Mouse (Mus musculus): ENCODE measurements around the gene Abhd17a. TPM values are rescaled to one million over a fixed set of nuclear protein-coding genes. Genes with fewer than 3 reads are reported as not detected.

The Abhd17a gene
- polyA plus RNA-seq, 1 experiment from 2014 or later, result 83.0 TPM

DNA sequence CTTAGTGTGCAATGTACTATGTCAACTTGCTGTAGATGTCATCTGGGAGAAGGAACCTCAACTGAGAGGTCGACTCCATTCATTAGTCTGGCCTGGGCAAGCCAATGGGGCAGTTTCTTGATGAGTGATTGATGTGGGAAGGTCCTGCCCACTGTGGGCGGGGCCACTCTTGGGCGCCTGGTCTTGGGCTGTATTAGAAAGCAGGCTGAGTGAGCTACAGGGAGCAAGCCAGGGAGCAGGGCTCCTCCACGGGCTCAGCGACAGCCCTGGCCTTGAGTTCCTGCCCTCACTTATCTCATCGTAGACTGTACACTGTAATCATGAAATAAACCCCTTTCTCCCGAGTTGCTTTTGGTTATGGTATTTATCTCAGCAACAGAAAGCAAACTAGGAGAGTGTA is 56.4 kb downstream of the Abhd17a start:
- H3K4me1 ChIP-seq, result peaks cover 8% of the 10 kb centered on the region
- H3K27me3 ChIP-seq, result peaks cover 60% of the 10 kb centered on the region
- no peak overlapping the region for H3K4me3 ChIP-seq
- no peak overlapping the region for H3K4me2 ChIP-seq (replicated peaks)
- no peak for ATAC-seq (ENCODE audit: low FRiP score, low read depth)
- no peak overlapping the region for H3K27ac ChIP-seq
- no peaks in the 10 kb centered on the region for H3K9me3 ChIP-seq
- no peaks in the 10 kb centered on the region for H3K36me3 ChIP-seq
- WGBS, result 17% methylated on average over 7 of the region's 7 CpGs
- H3K9ac ChIP-seq, result no peak overlapping the region

Small RNA genes within 50 kb of the gene (microRNA-seq; reads per million reads assigned to microRNA genes)
- not detected for gene Mir6912

Other genes with a start within 250 kb of the Abhd17a start
- 2.0 and 2.4 TPM in 2 replicates for gene Adamtsl5, start 241.9 kb downstream of the Abhd17a start, polyA plus RNA-seq (2015; fragmentation: Nextera tagmentation; extraction: Ambion mirVana)
- gene Plk5, start 233.9 kb downstream of the Abhd17a start, polyA plus RNA-seq (2015; fragmentation: Nextera tagmentation; extraction: Ambion mirVana), result 1.2 and 2.2 TPM in 2 replicates
- gene Mex3d, start 202.7 kb downstream of the Abhd17a start, polyA plus RNA-seq (2015; fragmentation: Nextera tagmentation; extraction: Ambion mirVana), result 9.2 and 9.5 TPM in 2 replicates
- 276 and 288 TPM in 2 replicates for gene Mbd3, start 190.8 kb downstream of the Abhd17a start, polyA plus RNA-seq (2015; fragmentation: Nextera tagmentation; extraction: Ambion mirVana)
- 443 and 459 TPM in 2 replicates for gene Uqcr11, start 183.5 kb downstream of the Abhd17a start, polyA plus RNA-seq (2015; fragmentation: Nextera tagmentation; extraction: Ambion mirVana)
- gene Tcf3, start 156.7 kb downstream of the Abhd17a start, polyA plus RNA-seq (2015; fragmentation: Nextera tagmentation; extraction: Ambion mirVana), result 153 and 157 TPM in 2 replicates
- not detected in 2 replicates for gene Onecut3, start 95.5 kb downstream of the Abhd17a start, polyA plus RNA-seq (2015; fragmentation: Nextera tagmentation; extraction: Ambion mirVana)
- gene Atp8b3, start 51.2 kb downstream of the Abhd17a start, polyA plus RNA-seq (2015; fragmentation: Nextera tagmentation; extraction: Ambion mirVana), result 0.29 and 0.33 TPM in 2 replicates
- gene Rexo1, start 28.8 kb downstream of the Abhd17a start, polyA plus RNA-seq (2015; fragmentation: Nextera tagmentation; extraction: Ambion mirVana), result 28.3 and 28.7 TPM in 2 replicates
- gene Klf16, start 13.0 kb downstream of the Abhd17a start, polyA plus RNA-seq (2015; fragmentation: Nextera tagmentation; extraction: Ambion mirVana), result 9.3 and 10.0 TPM in 2 replicates
- 83.9 and 92.0 TPM in 2 replicates for gene Scamp4, start 12.5 kb upstream of the Abhd17a start, polyA plus RNA-seq (2015; fragmentation: Nextera tagmentation; extraction: Ambion mirVana)
- gene Adat3, start 12.5 kb upstream of the Abhd17a start, polyA plus RNA-seq (2015; fragmentation: Nextera tagmentation; extraction: Ambion mirVana), result 7.6 and 8.8 TPM in 2 replicates
- gene Gm49322, start 15.7 kb upstream of the Abhd17a start, polyA plus RNA-seq (2015; fragmentation: Nextera tagmentation; extraction: Ambion mirVana), result 3.7 and 5.6 TPM in 2 replicates
- 148 and 159 TPM in 2 replicates for gene Csnk1g2, start 32.5 kb upstream of the Abhd17a start, polyA plus RNA-seq (2015; fragmentation: Nextera tagmentation; extraction: Ambion mirVana)
- 77.8 and 83.5 TPM in 2 replicates for gene Btbd2, start 66.7 kb upstream of the Abhd17a start, polyA plus RNA-seq (2015; fragmentation: Nextera tagmentation; extraction: Ambion mirVana)
- 86.1 and 87.8 TPM in 2 replicates for gene Mknk2, start 87.8 kb upstream of the Abhd17a start, polyA plus RNA-seq (2015; fragmentation: Nextera tagmentation; extraction: Ambion mirVana)
- gene Mob3a, start 111.6 kb upstream of the Abhd17a start, polyA plus RNA-seq (2015; fragmentation: Nextera tagmentation; extraction: Ambion mirVana), result 55.3 and 55.7 TPM in 2 replicates
- 24.2 and 25.6 TPM in 2 replicates for gene Izumo4, start 111.8 kb upstream of the Abhd17a start, polyA plus RNA-seq (2015; fragmentation: Nextera tagmentation; extraction: Ambion mirVana)
- gene Ap3d1, start 151.9 kb upstream of the Abhd17a start, polyA plus RNA-seq (2015; fragmentation: Nextera tagmentation; extraction: Ambion mirVana), result 74.5 and 80.0 TPM in 2 replicates
- 19.2 and 20.2 TPM in 2 replicates for gene Dot1l, start 164.9 kb upstream of the Abhd17a start, polyA plus RNA-seq (2015; fragmentation: Nextera tagmentation; extraction: Ambion mirVana)
- 73.0 and 77.4 TPM in 2 replicates for gene Sf3a2, start 207.9 kb upstream of the Abhd17a start, polyA plus RNA-seq (2015; fragmentation: Nextera tagmentation; extraction: Ambion mirVana)
- 127 and 128 TPM in 2 replicates for gene Plekhj1, start 208.3 kb upstream of the Abhd17a start, polyA plus RNA-seq (2015; fragmentation: Nextera tagmentation; extraction: Ambion mirVana)
- not detected in 2 replicates for gene Amh, start 214.9 kb upstream of the Abhd17a start, polyA plus RNA-seq (2015; fragmentation: Nextera tagmentation; extraction: Ambion mirVana)
- 4.5 and 5.2 TPM in 2 replicates for gene Jsrp1, start 223.2 kb upstream of the Abhd17a start, polyA plus RNA-seq (2015; fragmentation: Nextera tagmentation; extraction: Ambion mirVana)
- 1,885 and 1,910 TPM in 2 replicates for gene Oaz1, start 236.3 kb upstream of the Abhd17a start, polyA plus RNA-seq (2015; fragmentation: Nextera tagmentation; extraction: Ambion mirVana)